Mouse (Mus musculus): Measurements from ENCODE around the gene Nelfb.
"Not testable (repeated sequence)": the region's sequence is repeated elsewhere in the genome, so short reads cannot be mapped to it uniquely, and the experiment has no call there.

Gene Nelfb

GRCm38 (mm10) chr2:25211121-25211670 is at the start of gene Nelfb:
TSS of gene Nelfb (minus strand) at chr2:25211489.
- peak; percentile 90 for DNase-seq (ENCODE audit: low read depth, low spot score)

DNA sequence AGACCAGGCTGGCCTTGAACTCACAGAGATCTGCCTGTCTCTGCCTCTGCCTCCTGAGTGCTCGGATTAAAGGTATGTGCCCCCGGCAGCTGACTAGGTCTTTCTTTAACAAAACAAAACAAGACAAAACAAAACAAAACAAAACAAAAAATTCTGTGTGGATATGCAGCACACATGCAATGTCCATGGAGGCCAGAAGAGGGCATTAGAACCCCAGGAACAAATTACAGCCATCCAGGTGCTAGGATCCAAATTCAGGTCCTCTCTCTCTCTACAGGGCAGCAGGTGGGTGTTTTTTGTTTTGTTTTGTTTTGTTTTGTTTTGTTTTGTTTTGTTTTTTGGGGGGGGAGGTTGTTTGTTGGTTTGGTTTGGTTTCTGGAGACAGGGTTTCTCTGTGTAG is 47.6 kb upstream of the Nelfb start:
- peak; percentile 44 for DNase-seq (ENCODE audit: low read depth, low spot score)

DNA sequence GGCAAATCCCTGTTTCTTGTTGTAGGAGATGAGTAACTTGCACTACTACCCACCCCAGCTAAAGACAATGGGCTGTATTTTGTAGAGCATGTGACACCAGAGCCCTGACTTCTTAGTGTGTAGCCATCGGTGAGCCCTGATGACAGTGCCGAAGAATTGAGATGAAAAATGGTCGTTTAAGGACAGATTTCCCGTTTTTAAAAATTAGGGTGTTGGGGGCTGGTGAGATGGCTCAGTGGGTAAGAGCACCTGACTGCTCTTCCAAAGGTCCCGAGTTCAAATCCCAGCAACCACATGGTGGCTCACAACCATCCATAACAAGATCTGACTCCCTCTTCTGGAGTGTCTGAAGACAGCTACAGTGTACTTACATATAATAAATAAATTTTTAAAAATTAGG is 46.0 kb upstream of the Nelfb start:
- DNase-seq (ENCODE audit: low read depth, low spot score), result not testable (repeated sequence)

DNA sequence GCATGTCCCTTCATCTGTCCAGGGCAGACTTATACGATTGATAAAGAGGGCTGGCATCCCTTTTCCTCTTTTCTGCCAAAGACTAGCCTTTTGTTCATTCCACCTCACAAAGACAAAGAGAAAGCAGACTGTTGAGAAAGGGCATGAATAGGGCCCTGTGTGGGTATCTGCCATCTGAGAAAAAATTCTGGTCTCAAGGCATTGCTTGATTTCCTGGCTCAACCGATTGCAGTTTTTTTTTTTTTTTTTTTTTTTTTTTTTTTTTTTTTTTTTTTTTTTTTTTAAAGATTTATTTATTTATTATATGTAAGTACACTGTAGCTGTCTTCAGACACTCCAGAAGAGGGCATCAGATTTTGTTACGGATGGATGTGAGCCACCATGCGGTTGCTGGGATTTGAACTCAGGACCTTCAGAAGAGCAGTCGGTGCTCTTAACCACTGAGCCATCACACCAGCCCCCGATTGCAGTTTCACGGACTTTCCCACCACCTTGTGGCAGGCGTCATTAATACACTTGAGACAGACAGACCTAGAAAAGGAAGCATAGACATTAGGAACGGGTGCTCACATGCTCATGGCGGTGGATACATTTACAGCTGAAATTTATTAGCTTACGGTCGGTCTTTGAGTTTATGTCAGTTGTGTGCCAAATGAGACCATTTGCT is 45.3 kb upstream of the Nelfb start:
- peak; percentile 79 for DNase-seq (ENCODE audit: low read depth, low spot score)

GRCm38 (mm10) chr2:25255284-25255779 is 44.0 kb upstream of the Nelfb start, which contains the start of gene Tmem203:
TSS of gene Tmem203 (plus strand) at chr2:25255439.
- peak; percentile 94 for DNase-seq (ENCODE audit: low read depth, low spot score)

DNA sequence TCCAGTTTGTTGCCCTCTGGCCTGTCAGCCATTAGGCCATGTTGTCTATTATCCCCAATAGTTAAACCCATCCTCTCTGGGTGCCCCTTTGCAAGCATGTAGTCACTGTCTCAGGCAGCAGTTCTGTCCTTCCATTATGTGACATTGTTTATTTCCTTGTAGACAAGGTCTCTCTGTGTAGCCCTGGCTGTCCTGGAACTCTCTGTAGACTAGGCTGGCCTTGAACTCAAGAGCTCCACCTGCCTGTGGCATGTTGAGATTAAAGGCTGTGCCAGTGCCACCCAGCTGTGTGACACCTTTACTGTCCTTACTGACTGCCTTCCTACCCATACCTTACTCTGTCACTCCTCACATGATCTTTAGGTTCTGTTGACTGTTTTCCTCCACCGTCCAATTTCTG is 41.0 kb upstream of the Nelfb start:
- DNase-seq (ENCODE audit: low read depth, low spot score), result peak; percentile 44

DNA sequence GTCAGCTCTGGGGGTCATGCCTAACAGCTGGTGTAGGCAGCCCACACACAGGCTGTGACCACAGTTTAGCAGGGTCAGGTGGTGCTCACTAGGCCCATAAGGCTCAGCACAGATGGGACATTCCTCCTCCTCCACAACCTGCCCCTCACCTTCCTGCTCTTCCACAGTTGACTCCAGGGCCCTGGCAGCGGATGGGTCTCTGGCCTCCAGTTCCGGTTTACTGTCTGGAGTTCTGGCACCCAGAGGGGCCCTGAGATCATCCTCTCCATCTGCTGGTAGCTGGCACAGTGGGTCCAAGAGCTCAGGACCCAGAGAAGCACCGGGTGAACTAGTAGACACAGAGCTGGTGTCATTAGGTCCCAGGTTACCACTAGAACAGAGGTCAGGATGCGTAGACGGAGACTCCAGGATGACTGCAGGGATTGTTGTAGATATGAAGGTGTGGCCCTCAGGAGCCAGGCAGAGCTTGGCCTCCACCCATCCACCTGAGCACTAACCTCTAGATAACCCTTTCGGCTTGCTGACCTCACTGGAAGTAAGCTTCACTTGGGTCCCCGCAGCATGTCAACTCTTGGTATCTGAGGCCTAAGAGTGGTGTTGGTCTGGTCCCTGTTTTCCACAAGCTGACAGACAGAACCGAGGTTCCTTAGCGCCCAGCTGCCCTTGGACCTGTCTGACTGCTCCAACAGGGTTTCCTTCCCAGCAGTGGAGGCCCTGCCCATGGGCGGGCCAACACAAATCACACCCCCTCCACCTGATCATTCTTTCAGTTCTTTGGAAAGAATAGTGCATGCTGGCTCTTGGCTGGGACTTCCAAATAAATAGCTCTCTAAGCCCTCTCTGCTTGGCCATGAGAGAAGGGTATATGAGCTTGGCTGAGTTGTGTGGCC is 35.1 kb upstream of the Nelfb start, which contains the start of gene AL732309.1:
Gene AL732309.1 (minus strand): TSS at position 681 of the 890 bp plus-strand sequence.
- DNase-seq (ENCODE audit: low read depth, low spot score), result no peak

- DNase-seq (ENCODE audit: low read depth, low spot score), result no peak
Observed at GRCm38 (mm10) chr2:25244144-25244543, 32.9 kb upstream of the Nelfb start.

GRCm38 (mm10) chr2:25243342-25243741 is 32.1 kb upstream of the Nelfb start:
- no peak for DNase-seq (ENCODE audit: low read depth, low spot score)

GRCm38 (mm10) chr2:25242101-25242506 is 30.8 kb upstream of the Nelfb start, which contains the start of the genes Rnf208 and Cysrt1:
TSS of gene Rnf208 (plus strand) at chr2:25242255.
TSS of gene Cysrt1 (minus strand) at chr2:25242452.
- peak; percentile 46 for DNase-seq (ENCODE audit: low read depth, low spot score)

DNA sequence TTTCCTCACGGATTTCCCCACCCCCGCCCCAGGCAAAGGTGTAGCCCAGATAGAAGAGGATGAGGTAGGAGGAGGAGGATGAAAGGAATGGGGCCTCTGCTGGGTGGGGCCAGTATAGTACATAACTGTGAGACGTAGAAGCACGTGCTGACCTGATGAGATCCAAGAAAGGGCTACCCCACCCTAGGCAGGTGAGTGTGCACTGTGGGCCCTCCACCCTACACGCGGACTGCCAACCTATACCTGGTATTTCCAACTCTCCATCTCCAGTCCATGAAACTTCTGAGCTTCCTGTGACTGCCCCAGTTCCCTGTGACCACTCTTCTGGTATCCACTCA is 30.1 kb upstream of the Nelfb start:
- peak; percentile 36 for DNase-seq (ENCODE audit: low read depth, low spot score)

GRCm38 (mm10) chr2:25240723-25241437 is 29.6 kb upstream of the Nelfb start:
- DNase-seq (ENCODE audit: low read depth, low spot score), result peak; percentile 66

- DNase-seq (ENCODE audit: low read depth, low spot score), result no peak
Observed at GRCm38 (mm10) chr2:25240310-25240709, 29.0 kb upstream of the Nelfb start.

DNA sequence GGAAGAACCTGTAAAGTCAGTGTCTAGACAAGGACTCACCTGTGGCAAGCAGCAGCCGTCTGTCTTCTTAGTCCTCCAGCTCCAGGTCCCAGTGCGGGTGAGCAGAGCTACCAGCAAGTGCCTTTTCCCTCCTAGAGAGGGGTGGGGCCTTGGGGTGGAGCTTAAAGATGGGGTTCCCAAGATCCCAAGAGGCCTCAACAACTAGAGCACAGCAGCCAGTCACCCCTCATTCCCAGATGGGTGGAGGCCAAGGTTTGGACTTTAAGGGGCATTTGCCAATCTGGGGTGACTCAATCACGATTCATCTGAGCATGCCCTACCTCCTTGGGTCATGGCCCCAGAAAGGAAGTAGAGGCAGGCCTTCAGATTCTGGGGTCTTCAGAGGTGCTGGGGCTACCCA is 28.5 kb upstream of the Nelfb start:
- no peak for DNase-seq (ENCODE audit: low read depth, low spot score)

DNA sequence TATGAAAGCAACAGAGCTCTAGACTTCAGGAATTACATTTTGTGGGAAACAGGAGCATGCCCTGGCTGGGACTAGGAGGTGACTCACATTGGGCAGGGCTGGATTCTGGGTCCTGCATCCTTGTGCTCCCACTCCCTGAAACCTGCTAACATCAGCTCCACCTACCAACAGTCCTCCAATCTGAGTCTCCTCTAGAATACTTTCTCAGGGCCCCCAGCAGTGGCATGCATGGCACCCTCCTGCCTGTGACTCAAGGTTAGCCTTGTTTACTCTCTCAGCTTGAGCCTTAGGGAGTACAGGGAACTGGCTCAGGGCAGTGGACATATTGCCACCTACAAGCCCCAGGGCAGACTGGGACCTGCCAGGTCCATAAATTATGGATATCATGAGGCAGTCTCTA is 26.8 kb upstream of the Nelfb start:
- no peak for DNase-seq (ENCODE audit: low read depth, low spot score)

DNA sequence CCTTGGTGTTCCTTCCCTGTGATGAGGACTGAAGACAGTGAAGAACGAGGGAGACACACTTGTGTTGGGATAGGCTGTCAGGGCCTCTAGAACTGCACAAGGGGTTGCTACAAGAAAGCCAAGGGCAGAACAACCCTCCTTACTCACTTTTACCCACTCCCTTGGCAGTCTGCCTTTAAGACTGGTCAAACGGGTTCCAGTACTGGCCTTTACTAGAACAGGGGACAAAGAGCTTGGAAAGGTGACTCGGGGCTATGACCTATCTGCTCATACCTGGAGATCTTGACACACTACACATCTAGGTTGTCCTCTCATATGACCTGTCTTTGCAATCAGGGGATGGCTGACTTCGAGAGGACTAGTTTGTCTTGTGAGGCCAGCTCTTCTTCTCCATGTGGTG is 26.2 kb upstream of the Nelfb start:
- DNase-seq (ENCODE audit: low read depth, low spot score), result no peak

GRCm38 (mm10) chr2:25236614-25237013 is 25.3 kb upstream of the Nelfb start, which contains the start of gene Rnf224:
TSS of gene Rnf224 (minus strand) at chr2:25236787.
- DNase-seq (ENCODE audit: low read depth, low spot score), result no peak

GRCm38 (mm10) chr2:25234551-25235220 is 23.4 kb upstream of the Nelfb start:
- DNase-seq (ENCODE audit: low read depth, low spot score), result no peak

DNA sequence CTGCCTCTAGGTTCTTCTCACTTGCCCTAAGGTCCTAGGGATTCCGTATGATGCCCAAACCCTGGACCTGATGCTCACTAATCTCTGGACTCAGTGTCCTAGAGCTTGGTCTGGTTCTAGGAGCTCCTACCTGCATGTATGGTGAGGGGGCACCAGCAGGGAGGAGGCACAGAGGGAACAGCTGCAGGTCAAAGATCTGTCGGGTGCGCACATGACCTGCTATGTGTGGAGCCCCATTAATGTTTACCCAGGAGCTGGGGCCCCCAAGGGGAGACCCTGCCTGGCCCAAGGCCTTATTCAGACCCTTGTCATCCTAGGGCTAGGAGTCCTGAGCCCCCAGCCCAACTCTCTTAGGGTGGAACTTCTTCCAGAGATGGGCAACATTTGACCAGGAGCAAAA is 22.8 kb upstream of the Nelfb start, which contains the start of gene Slc34a3:
Gene Slc34a3 (minus strand): TSS at position 315 of the 400 bp plus-strand sequence.
- no peak for DNase-seq (ENCODE audit: low read depth, low spot score)

DNA sequence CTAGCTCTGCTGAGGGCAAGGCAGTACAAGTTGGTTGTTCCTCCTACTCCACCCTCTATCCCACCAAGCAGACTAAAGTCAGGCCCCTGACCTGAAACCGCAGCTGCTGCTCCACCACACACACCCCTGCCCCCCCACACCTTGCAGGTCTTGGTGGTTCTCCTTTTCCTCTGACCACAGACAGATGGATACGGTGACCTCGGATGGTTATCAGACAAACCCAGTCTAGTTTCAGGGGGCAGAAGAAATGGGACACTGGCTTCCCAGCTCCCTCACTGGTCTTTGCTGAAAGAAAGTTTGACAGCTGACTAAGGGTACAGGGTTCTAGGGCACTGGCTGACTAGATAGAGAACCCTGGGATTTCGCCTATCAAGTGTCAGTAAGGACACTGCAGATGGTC is 22.1 kb upstream of the Nelfb start:
- DNase-seq (ENCODE audit: low read depth, low spot score), result no peak

DNA sequence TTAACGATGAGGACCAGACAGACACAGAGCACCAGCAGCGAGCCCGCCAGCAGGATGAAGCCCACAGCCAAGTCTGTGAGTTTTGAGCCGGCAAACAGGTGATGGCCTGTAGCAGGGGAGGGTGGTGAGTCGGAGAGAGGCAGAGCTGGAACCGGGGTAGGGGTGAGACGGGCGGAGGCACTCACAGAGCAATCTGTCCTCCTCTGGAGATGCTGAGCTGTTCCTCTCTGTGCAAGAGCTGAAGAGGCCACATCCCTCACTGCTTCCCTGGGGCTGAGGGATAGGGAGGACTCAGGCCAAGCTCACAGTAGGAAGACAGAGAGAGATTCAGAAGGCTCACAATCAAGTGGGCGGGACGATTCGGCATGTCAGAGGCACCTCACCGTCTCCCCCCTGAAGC is 19.7 kb upstream of the Nelfb start:
- DNase-seq (ENCODE audit: low read depth, low spot score), result no peak

Data from CD4-positive helper T cell, adult 2 months (primary cell).